Mouse (Mus musculus) E14TG2a.4 (cell line): Measurements from ENCODE around the gene Grb10.

ENCODE experiments used
- CTCF ChIP-seq: conservative IDR thresholded peaks from 2 replicates; pipeline ENCODE4 v1.5.1; 2014; ENCODE audit warnings: low read length
- NANOG ChIP-seq: IDR thresholded peaks from 2 replicates; pipeline ENCODE4 v1.6.1; 2014; ENCODE audit warnings: borderline replicate concordance, low read length, mixed read lengths

DNA sequence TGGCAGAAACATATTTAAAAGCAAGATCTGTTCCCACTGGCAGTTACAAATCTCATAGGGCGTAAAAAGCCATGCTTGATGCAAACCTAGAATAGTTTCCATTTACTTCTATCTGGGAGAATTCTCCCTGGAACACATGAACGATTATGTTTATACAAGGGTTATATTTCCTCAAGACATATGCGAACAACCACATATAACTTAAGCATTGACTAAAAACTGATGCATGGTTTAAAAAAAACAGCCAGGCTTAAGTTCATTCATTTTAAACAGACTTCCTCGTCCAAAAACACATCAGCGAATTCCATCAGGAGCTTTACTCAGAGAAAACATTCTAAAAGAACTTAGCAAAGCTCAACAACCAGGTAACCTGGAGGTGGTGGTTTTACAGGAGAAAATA lies 90.6 kb downstream of the Grb10 start:
- TF ChIP-seq CTCF (no peak), NANOG (no peak)
